Mouse (Mus musculus): ENCODE data around the gene Mcm7.

The Mcm7 gene

GRCm38 (mm10) chr5:138155443-138155976 is 16.7 kb downstream of the Mcm7 start, which contains the start of gene Zfp113:
Zfp113 (minus strand) TSS chr5:138155744.
- DNase-seq (ENCODE audit: low read depth) = peak; percentile 97

GRCm38 (mm10) chr5:138154390-138154789 is 17.8 kb downstream of the Mcm7 start:
- DNase-seq (ENCODE audit: low read depth) = no peak

GRCm38 (mm10) chr5:138138585-138138984 is 33.6 kb downstream of the Mcm7 start:
- DNase-seq (ENCODE audit: low read depth) = no peak

GRCm38 (mm10) chr5:138137935-138138549 is 34.2 kb downstream of the Mcm7 start:
- DNase-seq (ENCODE audit: low read depth) = peak; percentile 79

- no peak for DNase-seq (ENCODE audit: low read depth)
Measured at GRCm38 (mm10) chr5:138137257-138137656, 35.0 kb downstream of the Mcm7 start.

GRCm38 (mm10) chr5:138132425-138133064 is 39.7 kb downstream of the Mcm7 start:
- no peak for DNase-seq (ENCODE audit: low read depth)

GRCm38 (mm10) chr5:138118041-138118440 is 54.2 kb downstream of the Mcm7 start:
- DNase-seq (ENCODE audit: low read depth) = peak; percentile 52

GRCm38 (mm10) chr5:138117199-138118015 is 54.8 kb downstream of the Mcm7 start:
- peak; percentile 32 for DNase-seq (ENCODE audit: low read depth)

- peak; percentile 97 for DNase-seq (ENCODE audit: low read depth)
Measured at GRCm38 (mm10) chr5:138116255-138117198, 55.7 kb downstream of the Mcm7 start, which contains the start of gene Zscan21. Zscan21 (plus strand) TSS chr5:138116903.
